ENCODE assay signal across 10 mouse cellular contexts in the genomic region with DNA sequence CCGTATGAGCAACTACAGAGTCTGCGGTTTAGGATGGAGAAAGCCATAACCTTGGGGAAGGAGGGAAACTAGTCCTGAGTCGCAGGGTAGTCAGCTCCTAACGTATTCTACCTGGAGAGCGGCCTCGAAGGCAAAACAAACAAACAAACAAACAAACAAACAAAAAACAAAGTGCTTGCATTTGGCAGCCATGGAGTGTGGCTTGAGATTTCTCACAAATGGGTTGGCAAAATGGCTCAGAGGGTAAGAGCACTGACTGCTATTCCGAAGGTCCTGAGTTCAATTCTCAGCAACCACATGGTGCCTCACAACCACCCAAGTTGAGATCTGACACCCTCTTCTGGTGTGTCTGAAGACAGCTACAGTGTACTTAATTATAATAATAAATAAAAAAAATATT. TPM values are rescaled to one million over a fixed set of nuclear protein-coding genes. Genes with fewer than 3 reads are reported as not detected.
A peak's percentile ranks its signal among the peaks of the same experiment; 100 is the strongest.
DNase-seq lines count a peak whose midpoint lies in the region; ATAC-seq lines count a peak whose summit lies in the region.
"Had no signal": no experiment of that assay in that cellular context is flagged by ENCODE, and none has a peak within 500 bp of the region (broad histone marks: within the 10 kb centered on the region; RNA-seq: fewer than 3 reads in every experiment).

No protein-coding gene starts in this region.

- 78% methylated on average over 7 of the region's 7 CpGs for WGBS in kidney, embryonic 14.5 days
- 75% methylated on average over 7 of the region's 7 CpGs for WGBS in embryonic facial prominence, embryonic 12.5 days
- 75% methylated on average over 7 of the region's 7 CpGs for WGBS in intestine, embryonic 15.5 days
- 74% methylated on average over 7 of the region's 7 CpGs for WGBS in liver, embryonic 16.5 days (ENCODE audit: insufficient replicate concordance)

- no peak for DNase-seq in kidney, postnatal 10 days
- no peak for DNase-seq in cerebellum, adult 8-10 months
- DNase-seq in adrenal gland, postnatal 25 days: no peak
- DNase-seq: cerebellum, postnatal 14 days had no signal

- no peaks in the 10 kb centered on the region for H3K9me3 ChIP-seq in kidney, embryonic 14.5 days (ENCODE audit: control insufficient read depth, low read length)
- H3K9me3 ChIP-seq in embryonic facial prominence, embryonic 12.5 days: no peaks in the 10 kb centered on the region
- H3K9me3 ChIP-seq in intestine, embryonic 15.5 days: no peaks in the 10 kb centered on the region
- H3K9me3 ChIP-seq in liver, embryonic 16.5 days (replicated peaks; ENCODE audit: control insufficient read depth, low read length): no peaks in the 10 kb centered on the region
- H3K9me3 ChIP-seq: hindbrain, embryonic 15.5 days; midbrain, embryonic 10.5 days had no signal

- H3K4me1 ChIP-seq in kidney, embryonic 14.5 days (ENCODE audit: control insufficient read depth, insufficient read depth, low read length): peaks cover 69% of the 10 kb centered on the region
- peaks cover 67% of the 10 kb centered on the region for H3K4me1 ChIP-seq in embryonic facial prominence, embryonic 12.5 days
- H3K4me1 ChIP-seq in intestine, embryonic 15.5 days (replicated peaks): peaks cover 58% of the 10 kb centered on the region
- H3K4me1 ChIP-seq in liver, embryonic 16.5 days (ENCODE audit: control insufficient read depth, low read depth, low read length): peaks cover 39% of the 10 kb centered on the region

- ATAC-seq in kidney, embryonic 14.5 days (ENCODE audit: low FRiP score, low TSS enrichment): no peak
- no peak for ATAC-seq in embryonic facial prominence, embryonic 12.5 days (ENCODE audit: insufficient number of reproducible peaks, insufficient read depth, low FRiP score, low TSS enrichment)
- no peak for ATAC-seq in intestine, embryonic 15.5 days
- no peak for ATAC-seq in liver, embryonic 16.5 days (ENCODE audit: low read depth)

- H3K4me3 ChIP-seq in kidney, embryonic 14.5 days (ENCODE audit: low read length): no peak overlapping the region
- no peak overlapping the region for H3K4me3 ChIP-seq in embryonic facial prominence, embryonic 12.5 days
- H3K4me3 ChIP-seq in intestine, embryonic 15.5 days (replicated peaks): no peak overlapping the region
- H3K4me3 ChIP-seq in liver, embryonic 16.5 days (ENCODE audit: low read depth, low read length): no peak overlapping the region
- H3K4me3 ChIP-seq: hindbrain, embryonic 15.5 days; midbrain, embryonic 10.5 days had no signal

- no peak overlapping the region for H3K4me2 ChIP-seq in kidney, embryonic 14.5 days (replicated peaks; ENCODE audit: low read depth, low read length)
- H3K4me2 ChIP-seq in embryonic facial prominence, embryonic 12.5 days (replicated peaks): no peak overlapping the region
- H3K4me2 ChIP-seq in intestine, embryonic 15.5 days (replicated peaks): no peak overlapping the region
- H3K4me2 ChIP-seq in liver, embryonic 16.5 days (ENCODE audit: low read depth, low read length): no peak overlapping the region
- H3K4me2 ChIP-seq: hindbrain, embryonic 15.5 days had no signal

- peak overlapping the region; percentile 98 for H3K27ac ChIP-seq in kidney, embryonic 14.5 days (ENCODE audit: low read depth, low read length)
- peak overlapping the region; percentile 98 for H3K27ac ChIP-seq in embryonic facial prominence, embryonic 12.5 days
- peak overlapping the region; percentile 98 for H3K27ac ChIP-seq in intestine, embryonic 15.5 days
- peak overlapping the region; percentile 45 for H3K27ac ChIP-seq in liver, embryonic 16.5 days (ENCODE audit: low read length)
- H3K27ac ChIP-seq: hindbrain, embryonic 15.5 days; midbrain, embryonic 10.5 days had no signal

- H3K9ac ChIP-seq in kidney, embryonic 14.5 days (ENCODE audit: low read depth, low read length): no peak overlapping the region
- no peak overlapping the region for H3K9ac ChIP-seq in embryonic facial prominence, embryonic 12.5 days
- no peak overlapping the region for H3K9ac ChIP-seq in intestine, embryonic 15.5 days
- H3K9ac ChIP-seq in liver, embryonic 16.5 days (ENCODE audit: low read depth, low read length): no peak overlapping the region
- H3K9ac ChIP-seq: hindbrain, embryonic 15.5 days had no signal

- H3K27me3 ChIP-seq in kidney, embryonic 14.5 days (ENCODE audit: control insufficient read depth, insufficient read depth, low read length): no peaks in the 10 kb centered on the region
- no peaks in the 10 kb centered on the region for H3K27me3 ChIP-seq in embryonic facial prominence, embryonic 12.5 days
- no peaks in the 10 kb centered on the region for H3K27me3 ChIP-seq in intestine, embryonic 15.5 days (replicated peaks)
- no peaks in the 10 kb centered on the region for H3K27me3 ChIP-seq in liver, embryonic 16.5 days (ENCODE audit: control insufficient read depth, insufficient read depth, low read depth, low read length)
- H3K27me3 ChIP-seq: hindbrain, embryonic 15.5 days had no signal

- H3K36me3 ChIP-seq in kidney, embryonic 14.5 days (ENCODE audit: control insufficient read depth, insufficient read depth, low read length): peaks cover 14% of the 10 kb centered on the region
- peaks cover 9% of the 10 kb centered on the region for H3K36me3 ChIP-seq in embryonic facial prominence, embryonic 12.5 days
- peaks cover 4% of the 10 kb centered on the region; the same call in 1 of the 2 replicates for H3K36me3 ChIP-seq in intestine, embryonic 15.5 days
- H3K36me3 ChIP-seq in liver, embryonic 16.5 days (ENCODE audit: control insufficient read depth, insufficient read depth): no peaks in the 10 kb centered on the region

RNA-seq across cellular contexts. Expression of a gene that starts 2.3 kb away (rescaled TPM):
- 500 and 653 TPM in 2 replicates for polyA plus RNA-seq in kidney, embryonic 14.5 days (2014; fragmentation: Nextera tagmentation; extraction: Ambion mirVana)
- polyA plus RNA-seq in embryonic facial prominence, embryonic 12.5 days (2016; fragmentation: Nextera tagmentation; extraction: Ambion mirVana): 346 and 376 TPM in 2 replicates
- 449 and 476 TPM in 2 replicates for polyA plus RNA-seq in intestine, embryonic 15.5 days (2015; fragmentation: Nextera tagmentation; extraction: Ambion mirVana)
- 311 and 346 TPM in 2 replicates for polyA plus RNA-seq in liver, embryonic 16.5 days (2015; fragmentation: Nextera tagmentation; extraction: Ambion mirVana)
- total RNA-seq in adrenal gland, postnatal 25 days (2021): 190 and 207 TPM in 2 replicates

RNA-seq across cellular contexts. Expression of a gene that starts 3.3 kb away (rescaled TPM):
- 170 and 191 TPM in 2 replicates for polyA plus RNA-seq in kidney, embryonic 14.5 days (2014; fragmentation: Nextera tagmentation; extraction: Ambion mirVana)
- 248 and 252 TPM in 2 replicates for polyA plus RNA-seq in embryonic facial prominence, embryonic 12.5 days (2016; fragmentation: Nextera tagmentation; extraction: Ambion mirVana)
- polyA plus RNA-seq in intestine, embryonic 15.5 days (2015; fragmentation: Nextera tagmentation; extraction: Ambion mirVana): 183 and 190 TPM in 2 replicates
- polyA plus RNA-seq in liver, embryonic 16.5 days (2015; fragmentation: Nextera tagmentation; extraction: Ambion mirVana): 37.2 and 39.1 TPM in 2 replicates
- 41.3 and 57.2 TPM in 2 replicates for total RNA-seq in adrenal gland, postnatal 25 days (2021)

RNA-seq across cellular contexts. Expression of a gene that starts 11.4 kb away (rescaled TPM):
- 29.7 and 31.4 TPM in 2 replicates for polyA plus RNA-seq in kidney, embryonic 14.5 days (2014; fragmentation: Nextera tagmentation; extraction: Ambion mirVana)
- polyA plus RNA-seq in embryonic facial prominence, embryonic 12.5 days (2016; fragmentation: Nextera tagmentation; extraction: Ambion mirVana): 13.7 and 14.2 TPM in 2 replicates
- polyA plus RNA-seq in intestine, embryonic 15.5 days (2015; fragmentation: Nextera tagmentation; extraction: Ambion mirVana): 23.3 and 26.9 TPM in 2 replicates
- polyA plus RNA-seq in liver, embryonic 16.5 days (2015; fragmentation: Nextera tagmentation; extraction: Ambion mirVana): 31.7 and 36.0 TPM in 2 replicates
- total RNA-seq in adrenal gland, postnatal 25 days (2021): 28.5 and 58.5 TPM in 2 replicates

RNA-seq across cellular contexts. Expression of a gene that starts 21.4 kb away (rescaled TPM):
- 19.5 and 27.1 TPM in 2 replicates for polyA plus RNA-seq in kidney, embryonic 14.5 days (2014; fragmentation: Nextera tagmentation; extraction: Ambion mirVana)
- polyA plus RNA-seq in embryonic facial prominence, embryonic 12.5 days (2016; fragmentation: Nextera tagmentation; extraction: Ambion mirVana): 31.9 and 34.1 TPM in 2 replicates
- 13.9 and 16.4 TPM in 2 replicates for polyA plus RNA-seq in intestine, embryonic 15.5 days (2015; fragmentation: Nextera tagmentation; extraction: Ambion mirVana)
- polyA plus RNA-seq in liver, embryonic 16.5 days (2015; fragmentation: Nextera tagmentation; extraction: Ambion mirVana): 5.7 and 6.1 TPM in 2 replicates
- 12.1 and 17.3 TPM in 2 replicates for total RNA-seq in adrenal gland, postnatal 25 days (2021)

RNA-seq across cellular contexts. Expression of a gene that starts 35.5 kb away (rescaled TPM):
- 7.5 and 10.4 TPM in 2 replicates for polyA plus RNA-seq in kidney, embryonic 14.5 days (2014; fragmentation: Nextera tagmentation; extraction: Ambion mirVana)
- polyA plus RNA-seq in embryonic facial prominence, embryonic 12.5 days (2016; fragmentation: Nextera tagmentation; extraction: Ambion mirVana): 4.5 and 5.7 TPM in 2 replicates
- 36.1 and 42.8 TPM in 2 replicates for polyA plus RNA-seq in intestine, embryonic 15.5 days (2015; fragmentation: Nextera tagmentation; extraction: Ambion mirVana)
- 3.1 and 3.2 TPM in 2 replicates for polyA plus RNA-seq in liver, embryonic 16.5 days (2015; fragmentation: Nextera tagmentation; extraction: Ambion mirVana)
- total RNA-seq in adrenal gland, postnatal 25 days (2021): 1.0 TPM in 1 of 2 replicates, not detected in the other

Comparison
In these comparisons a context has a peak if more than half of its experiments do, and no peak if none do; other contexts are left out.
1. H3K27ac ChIP-seq: peak in every context shown above with its lines; median percentile 98 in kidney, embryonic 14.5 days; 98 in embryonic facial prominence, embryonic 12.5 days; 98 in intestine, embryonic 15.5 days; 45 in liver, embryonic 16.5 days.